ENCODE assay signal across 19 mouse cellular contexts in the genomic region with DNA sequence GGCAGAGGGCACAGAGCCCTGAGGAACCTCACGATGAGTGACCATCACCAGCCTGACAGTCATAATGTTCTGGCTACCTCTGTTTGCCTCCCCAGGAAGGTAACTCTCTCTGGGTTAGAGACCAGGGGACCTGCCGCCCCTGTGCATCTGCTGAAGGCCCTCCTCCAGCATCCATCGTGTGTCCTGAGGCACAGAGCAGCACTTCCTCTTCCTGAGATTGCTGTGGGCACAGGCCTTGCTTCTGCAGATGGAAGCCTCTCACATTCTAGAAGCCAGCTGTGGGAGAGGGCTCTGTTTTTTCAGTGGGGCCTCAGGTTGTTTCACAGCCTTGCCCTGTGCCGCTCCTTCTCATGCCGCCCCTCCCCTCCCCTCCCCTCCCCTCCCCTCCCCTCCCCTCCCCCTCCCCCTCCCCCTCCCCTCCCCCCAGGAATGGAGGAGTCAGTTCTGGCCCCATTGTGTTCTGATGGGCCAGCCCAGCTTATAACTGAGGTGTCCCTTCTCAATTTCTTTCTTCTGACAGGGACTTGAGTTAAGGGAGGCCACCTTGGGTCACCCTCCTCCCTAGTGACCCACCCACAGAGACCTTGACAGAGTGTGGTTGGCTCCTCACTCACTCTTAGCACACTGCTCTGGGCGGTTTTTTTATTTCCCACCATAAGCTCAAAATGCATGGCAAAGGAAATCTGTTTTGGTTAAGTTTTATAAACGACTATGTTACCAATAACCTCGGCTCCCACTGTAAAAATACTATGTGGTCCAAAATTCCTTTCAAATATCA.
A peak's percentile ranks its signal among the peaks of the same experiment; 100 is the strongest.
DNase-seq lines count a peak whose midpoint lies in the region; ATAC-seq and TF ChIP-seq lines count a peak whose summit lies in the region.
"Had no signal": no experiment of that assay in that cellular context is flagged by ENCODE, and none has a peak within 500 bp of the region (broad histone marks: within the 10 kb centered on the region; RNA-seq: fewer than 3 reads in every experiment).

No protein-coding gene starts in this region.

- no peaks in the 10 kb centered on the region for H3K4me1 ChIP-seq in embryonic fibroblast, embryonic 13.5 days (ENCODE audit: control insufficient read depth, insufficient read depth, low read length)

- no peak for TF ChIP-seq CTCF in layer of hippocampus, adult 2 months (conservative IDR thresholded peaks at IDR 0.05)
- TF ChIP-seq CTCF in embryonic fibroblast, embryonic 13.5 days (IDR thresholded peaks at IDR 0.05; ENCODE audit: borderline replicate concordance, insufficient read depth, low read length), result no peak

- peak; percentile 40 for DNase-seq in cerebellum, adult 9-10 months
- no peak for DNase-seq in cerebellum, postnatal 10 days
- no peak for DNase-seq in layer of hippocampus, adult 2 months (ENCODE audit: low spot score in 2 of 2)
- DNase-seq in layer of hippocampus, adult 8-10 months (ENCODE audit: low spot score in 2 of 2), result no peak
- DNase-seq in kidney, adult 11 months, result no peak
- DNase-seq: embryo, embryonic 11 days; liver, postnatal 0 days; retina, postnatal 1 day; thymus, postnatal 4 days had no signal

- no peak for TF ChIP-seq POLR2A in embryonic fibroblast, embryonic 13.5 days (IDR thresholded peaks at IDR 0.05; ENCODE audit: low read depth, low read length)

- no peak overlapping the region for H3K4me3 ChIP-seq in layer of hippocampus, adult 2 months
- no peak overlapping the region for H3K4me3 ChIP-seq in embryonic fibroblast, embryonic 13.5 days (ENCODE audit: insufficient read depth, low read length)
- H3K4me3 ChIP-seq: forebrain, embryonic 13.5 days; limb, embryonic 12.5 days; midbrain, embryonic 12.5 days; myocyte; neural tube, embryonic 15.5 days had no signal

- H3K27ac ChIP-seq in layer of hippocampus, adult 2 months, result 0 out of 2 replicates have a peak overlapping the region, but pooled peaks have one; percentile 23
- 0 out of 2 replicates have a peak overlapping the region, but pooled peaks have one; percentile 12 for H3K27ac ChIP-seq in embryonic fibroblast, embryonic 13.5 days (ENCODE audit: insufficient read depth, low read length)
- H3K27ac ChIP-seq: forebrain, embryonic 13.5 days; limb, embryonic 12.5 days; midbrain, embryonic 12.5 days; neural tube, embryonic 15.5 days had no signal

- ATAC-seq in megakaryocyte progenitor cell, adult 5-6 weeks (replicated peaks; ENCODE audit: poor library complexity), result peak; percentile 68; the same call in 1 of the 2 replicates
- ATAC-seq: activated CD4-positive, CD25-positive, alpha-beta regulatory T cell, adult 4 months; forebrain, embryonic 13.5 days; hindbrain, embryonic 16.5 days; intestine, postnatal 0 days; liver, postnatal 0 days had no signal
